Mouse (Mus musculus) adrenal gland, postnatal 36 days (tissue): Measurements from ENCODE around the gene Bmt2. TPM values are rescaled to one million over a fixed set of nuclear protein-coding genes. Genes with fewer than 3 reads are reported as not detected.

Experiments used
- DNase-seq, 2 experiments: peaks; one replicate each; pipeline ENCODE4 v3.0.0; 2021; ENCODE audit warnings: mixed read lengths in 1 of 2
- total RNA-seq, 2 experiments: library from RNA; stranded (reverse); gene quantifications; 2 replicates each; pipeline ENCODE4 v1.2.3; 2021

The Bmt2 gene
- total RNA-seq, 2 experiments from 2014 or later: 11.8 to 14.8 TPM

GRCm38 (mm10) chr6:13617110-13617509, 60.7 kb downstream of the Bmt2 start:
- DNase-seq: no peak

- DNase-seq: no peak
Observed at GRCm38 (mm10) chr6:13614568-13614967, 63.2 kb downstream of the Bmt2 start.

- DNase-seq: no peak
Observed at GRCm38 (mm10) chr6:13613671-13614070, 64.1 kb downstream of the Bmt2 start.

- DNase-seq: no peak
Observed at GRCm38 (mm10) chr6:13610869-13611268, 66.9 kb downstream of the Bmt2 start.

- no peak for DNase-seq
Observed at GRCm38 (mm10) chr6:13609353-13610140, 68.2 kb downstream of the Bmt2 start.

- peak; percentile 95 for DNase-seq
Observed at GRCm38 (mm10) chr6:13607621-13608493, 69.9 kb downstream of the Bmt2 start, which contains the start of gene Tmem168. Gene Tmem168 (minus strand): TSS chr6:13608100.

- no peak for DNase-seq
Observed at GRCm38 (mm10) chr6:13606921-13607620, 70.7 kb downstream of the Bmt2 start.

GRCm38 (mm10) chr6:13606394-13606793, 71.4 kb downstream of the Bmt2 start:
- DNase-seq: no peak

- DNase-seq: no peak
Observed at GRCm38 (mm10) chr6:13603134-13603533, 74.6 kb downstream of the Bmt2 start.

- peak; percentile 8 to 28 for DNase-seq
Observed at GRCm38 (mm10) chr6:13601587-13601986, 76.2 kb downstream of the Bmt2 start.

GRCm38 (mm10) chr6:13598239-13598923, 79.4 kb downstream of the Bmt2 start:
- DNase-seq: no peak

- no peak for DNase-seq
Observed at GRCm38 (mm10) chr6:13592729-13593345, 84.9 kb downstream of the Bmt2 start.

GRCm38 (mm10) chr6:13586560-13586959, 91.2 kb downstream of the Bmt2 start:
- no peak for DNase-seq

GRCm38 (mm10) chr6:13586154-13586553, 91.6 kb downstream of the Bmt2 start:
- no peak for DNase-seq

- DNase-seq: no peak
Observed at GRCm38 (mm10) chr6:13584788-13585187, 93.0 kb downstream of the Bmt2 start.

GRCm38 (mm10) chr6:13582075-13582474, 95.7 kb downstream of the Bmt2 start:
- no peak for DNase-seq

Other genes starting within 250 kb of the Bmt2 start
- gene Tmem168, start 69.9 kb downstream of the Bmt2 start, total RNA-seq: 10 to 100 TPM; 24.3 to 34.5 TPM
- gene Gpr85, start 162.0 kb upstream of the Bmt2 start, total RNA-seq: under 1 TPM; 0.56 to 0.82 TPM
- 10 to 100 TPM; 41.3 to 45.1 TPM for gene 2610001J05Rik, start 193.6 kb upstream of the Bmt2 start, total RNA-seq